Mouse (Mus musculus): ENCODE results near the gene Igdcc3. TPM values are rescaled to one million over a fixed set of nuclear protein-coding genes. Genes with fewer than 3 reads are reported as not detected.
"Not testable (repeated sequence)": the region's sequence is repeated elsewhere in the genome, so short reads cannot be mapped to it uniquely, and the experiment has no call there.

Igdcc3 gene
- total RNA-seq, 1 experiment from 2014 or later = not detected

DNA sequence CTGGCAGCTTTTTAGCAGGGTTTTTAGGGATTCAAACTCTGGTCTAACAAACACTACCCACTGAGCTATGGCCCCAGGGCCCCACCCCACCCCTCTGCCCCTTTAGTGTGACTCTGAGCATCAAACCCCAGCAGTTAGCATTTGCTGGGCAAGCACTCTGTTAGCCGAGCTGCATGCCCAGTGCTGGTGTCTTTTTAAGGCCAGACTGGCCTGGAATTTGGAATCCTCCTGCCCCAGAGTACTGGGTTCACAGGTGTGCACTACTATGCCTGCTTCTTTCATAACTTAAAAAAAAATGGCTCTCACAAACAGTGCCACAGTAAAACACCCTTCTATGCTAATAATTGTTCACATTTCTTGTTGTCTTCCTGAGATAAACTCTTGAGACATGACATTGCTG, 77.9 kb downstream of the Igdcc3 start:
- ATAC-seq (replicated peaks; ENCODE audit: insufficient number of reproducible peaks, low FRiP score, low TSS enrichment, poor library complexity, severe bottlenecking) = no peak

GRCm38 (mm10) chr9:65220398-65220797, 79.4 kb downstream of the Igdcc3 start:
- ATAC-seq (replicated peaks; ENCODE audit: insufficient number of reproducible peaks, low FRiP score, low TSS enrichment, poor library complexity, severe bottlenecking) = not testable (repeated sequence)

GRCm38 (mm10) chr9:65223927-65224326, 82.9 kb downstream of the Igdcc3 start:
- ATAC-seq (replicated peaks; ENCODE audit: insufficient number of reproducible peaks, low FRiP score, low TSS enrichment, poor library complexity, severe bottlenecking) = no peak

- no peak for ATAC-seq (replicated peaks; ENCODE audit: insufficient number of reproducible peaks, low FRiP score, low TSS enrichment, poor library complexity, severe bottlenecking)
Observed at GRCm38 (mm10) chr9:65225795-65226194, 84.8 kb downstream of the Igdcc3 start.

DNA sequence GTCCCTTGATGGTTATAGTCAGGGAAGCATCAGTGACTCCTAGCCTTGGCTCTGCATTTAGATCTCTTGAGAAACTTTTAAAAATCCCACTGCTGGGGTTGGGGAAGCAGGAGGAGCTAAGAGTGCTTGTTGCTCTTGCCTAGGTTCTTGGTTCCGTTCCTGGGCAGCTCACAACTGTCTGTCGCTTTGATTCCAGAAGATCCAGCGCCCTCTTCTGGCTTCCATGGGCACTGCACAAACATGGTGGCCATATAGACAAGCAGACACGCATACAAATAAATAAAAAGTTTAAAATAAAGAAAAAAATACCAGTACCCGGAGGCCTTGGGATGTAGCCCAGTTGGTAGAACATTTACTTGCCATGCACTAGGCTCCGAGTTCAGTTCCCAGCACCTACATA, 89.3 kb downstream of the Igdcc3 start:
- ATAC-seq (replicated peaks; ENCODE audit: insufficient number of reproducible peaks, low FRiP score, low TSS enrichment, poor library complexity, severe bottlenecking) = no peak

DNA sequence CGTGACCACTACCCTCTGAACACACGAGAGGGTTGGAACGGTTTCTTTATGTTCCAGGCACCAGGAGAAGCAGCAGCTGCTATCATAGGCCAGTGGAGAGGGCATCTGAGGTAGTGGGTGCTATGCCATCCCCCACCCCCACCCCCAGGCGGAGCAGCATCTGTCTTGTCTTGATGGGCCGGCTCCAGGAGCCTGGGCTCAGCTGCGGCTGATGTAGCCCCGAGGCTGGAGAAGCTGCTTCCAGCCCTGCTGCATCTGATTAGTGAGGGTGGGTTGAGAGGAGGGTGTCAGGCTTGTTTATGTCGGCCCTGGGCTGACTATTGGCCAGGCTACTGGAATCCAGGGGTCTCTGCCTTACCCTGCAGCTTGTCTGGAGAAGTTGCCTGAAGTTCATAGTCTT, 90.3 kb downstream of the Igdcc3 start:
- ATAC-seq (replicated peaks; ENCODE audit: insufficient number of reproducible peaks, low FRiP score, low TSS enrichment, poor library complexity, severe bottlenecking) = no peak

DNA sequence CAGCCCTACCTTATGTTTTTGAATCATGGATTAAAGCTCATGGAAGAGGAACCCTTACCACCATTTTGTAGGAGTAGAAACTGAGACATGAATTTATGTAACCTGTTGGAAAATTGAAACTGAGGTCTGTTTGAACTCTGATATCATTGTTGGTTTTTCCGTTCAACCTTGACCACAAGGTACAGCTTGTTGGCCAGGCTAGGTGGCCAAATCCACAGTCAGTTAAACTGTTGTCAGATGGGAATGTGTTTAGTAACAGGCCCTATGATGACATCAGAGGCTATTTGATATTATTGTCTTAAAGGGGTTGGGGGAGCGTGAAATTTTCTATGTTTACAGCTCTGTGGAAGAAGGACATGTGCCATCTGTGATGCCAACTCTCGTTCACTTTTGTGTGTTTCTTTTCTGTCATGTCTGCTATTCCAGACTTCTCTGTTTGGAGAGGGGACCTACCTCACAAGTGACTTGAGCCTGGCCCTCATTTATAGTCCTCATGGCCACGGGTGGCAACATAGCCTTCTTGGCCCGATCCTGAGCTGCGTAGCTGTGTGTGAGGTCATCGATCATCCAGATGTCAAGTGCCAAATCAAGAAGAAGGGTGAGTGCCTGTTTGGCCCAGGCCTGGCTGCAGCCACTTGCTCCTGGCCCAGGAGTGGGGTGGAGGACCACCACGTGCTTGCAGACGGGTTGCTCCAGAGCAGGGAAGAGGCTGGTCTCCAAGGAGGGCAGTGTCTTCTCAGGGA, 92.4 kb downstream of the Igdcc3 start:
- no peak for ATAC-seq (replicated peaks; ENCODE audit: insufficient number of reproducible peaks, low FRiP score, low TSS enrichment, poor library complexity, severe bottlenecking)

DNA sequence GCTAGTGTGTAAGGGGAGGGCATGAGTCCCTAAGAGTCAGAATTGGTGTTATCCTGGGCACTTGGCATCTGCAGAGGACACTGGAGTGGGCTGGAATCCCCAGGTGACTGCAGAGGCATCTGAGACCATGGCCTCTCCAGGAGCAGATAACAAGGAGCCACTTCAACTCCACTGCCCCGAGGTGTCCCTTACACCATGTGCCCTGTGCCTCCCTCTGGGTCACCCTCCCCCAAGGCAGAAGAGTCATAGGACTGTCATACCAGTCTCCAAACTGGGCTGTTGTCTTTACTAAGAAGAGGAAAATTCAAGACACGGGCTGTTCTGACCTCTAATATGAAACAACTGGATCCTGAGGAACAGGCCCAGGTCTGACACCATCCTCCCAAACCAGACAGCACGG, 93.7 kb downstream of the Igdcc3 start:
- ATAC-seq (replicated peaks; ENCODE audit: insufficient number of reproducible peaks, low FRiP score, low TSS enrichment, poor library complexity, severe bottlenecking) = no peak

Other genes starting within 250 kb of the Igdcc3 start
- 0.19 to 0.29 TPM (median 0.21 TPM) in 3 replicates for gene Slc24a1, start 189.6 kb upstream of the Igdcc3 start, total RNA-seq (2017)
- gene Ints14, start 180.3 kb upstream of the Igdcc3 start, total RNA-seq (2017) = 17.2 to 23.3 TPM (median 19.5 TPM) in 3 replicates
- gene Hacd3, start 119.5 kb upstream of the Igdcc3 start, total RNA-seq (2017) = 19.3 to 27.9 TPM (median 27.4 TPM) in 3 replicates
- 94.5 to 146 TPM (median 99.4 TPM) in 3 replicates for gene Dpp8, start 108.8 kb upstream of the Igdcc3 start, total RNA-seq (2017)
- 0.19 TPM in 2 of 3 replicates, not detected in the other for gene Igdcc4, start 39.7 kb upstream of the Igdcc3 start, total RNA-seq (2017)
- gene Parp16, start 54.2 kb downstream of the Igdcc3 start, total RNA-seq (2017) = 1.9 to 3.1 TPM (median 2.3 TPM) in 3 replicates
- gene Cilp, start 124.0 kb downstream of the Igdcc3 start, total RNA-seq (2017) = not detected in 3 replicates
- gene Clpx, start 153.1 kb downstream of the Igdcc3 start, total RNA-seq (2017) = 38.0 to 44.2 TPM (median 39.6 TPM) in 3 replicates
- gene Pdcd7, start 204.9 kb downstream of the Igdcc3 start, total RNA-seq (2017) = 16.3 to 44.7 TPM (median 24.6 TPM) in 3 replicates
- not detected in 3 replicates for gene Ubap1l, start 219.9 kb downstream of the Igdcc3 start, total RNA-seq (2017)